Mouse (Mus musculus) heart, postnatal 0 days (tissue): ENCODE data around the gene Grm4. TPM values are rescaled to one million over a fixed set of nuclear protein-coding genes. Genes with fewer than 3 reads are reported as not detected.
A peak's percentile ranks its signal among the peaks of the same experiment; 100 is the strongest.

Source experiments
- ATAC-seq: fragments of 200-750 bp; cut with Nextera tagmentation; 2 replicates; pipeline ENCODE4 v1.8.0; 2017; ENCODE audit warnings: low read depth, moderate number of reproducible peaks, moderate library complexity; ENCODE audit not compliant: insufficient read depth
- DNase-seq: peaks from one replicate; pipeline ENCODE4 v3.0.0-alpha.2; 2016; ENCODE audit warnings: low spot score
- H3K27ac ChIP-seq: fragments of 300-500 bp; sonication (generic); 2 replicates; pipeline ENCODE4 v1.5.1; 2014; ENCODE audit warnings: low read depth, mild to moderate bottlenecking
- H3K27me3 ChIP-seq: fragments of 300-500 bp; sonication (generic); 2 replicates; pipeline ENCODE4 v1.6.1; 2014; ENCODE audit warnings: low read length, mixed read lengths; ENCODE audit not compliant: control insufficient read depth, insufficient read depth
- H3K36me3 ChIP-seq: fragments of 300-500 bp; sonication (generic); replicated peaks from 2 replicates; pipeline ENCODE4 v1.6.1; 2014; ENCODE audit warnings: low read length, mixed read lengths; ENCODE audit not compliant: control insufficient read depth, insufficient read depth
- H3K4me1 ChIP-seq: fragments of 300-500 bp; sonication (generic); 2 replicates; pipeline ENCODE4 v1.6.1; 2014; ENCODE audit warnings: antibody characterized with exemption; ENCODE audit not compliant: control insufficient read depth, insufficient read depth
- H3K4me2 ChIP-seq: fragments of 300-500 bp; sonication (generic); 2 replicates; pipeline ENCODE4 v1.6.1; 2014; ENCODE audit warnings: low read depth, mild to moderate bottlenecking, low read length, moderate library complexity
- H3K4me3 ChIP-seq: fragments of 300-500 bp; sonication (generic); 2 replicates; pipeline ENCODE4 v1.5.1; 2014; ENCODE audit warnings: low read depth, low read length
- H3K9ac ChIP-seq: fragments of 300-500 bp; sonication (generic); replicated peaks from 2 replicates; pipeline ENCODE4 v1.6.1; 2014; ENCODE audit warnings: low read depth, low read length, mixed read lengths
- H3K9me3 ChIP-seq: fragments of 300-500 bp; sonication (generic); replicated peaks from 2 replicates; pipeline ENCODE4 v1.6.1; 2016; ENCODE audit warnings: low read length; ENCODE audit not compliant: control insufficient read depth
- CTCF ChIP-seq: IDR thresholded peaks from 2 replicates; pipeline ENCODE4 v1.5.1; 2016; ENCODE audit warnings: antibody characterized with exemption, control low read depth, low read depth
- EP300 ChIP-seq: IDR thresholded peaks from 2 replicates; pipeline ENCODE4 v1.6.1; 2016; ENCODE audit warnings: antibody characterized with exemption, low read depth
- WGBS: fragments of 180-500 bp; shearing (Covaris S2); extraction: QIAGEN DNeasy Blood & Tissue Kit; methylation state at CpG from one replicate; pipeline ENCODE4 v1.1.7; 2014; 5-methylcytosine and 5-hydroxymethylcytosine counted together
- polyA plus RNA-seq: library from polyadenylated mRNA; unstranded; fragments of >200 nt; fragmentation: Nextera tagmentation; extraction: Ambion mirVana; gene quantifications from 2 replicates; pipeline ENCODE4 v1.2.1, GENCODE M21; 2015
- total RNA-seq: library from RNA; depleted of rRNA; stranded (reverse); fragments of >200 nt; gene quantifications from 2 replicates; pipeline ENCODE4 v1.2.3, GENCODE M21; 2014; ENCODE audit warnings: low replicate concordance

The Grm4 gene
- total and polyA plus RNA-seq, 2 experiments from 2014 or later, result 0.03 TPM; not detected in 1

- Histone ChIP-seq H3K4me2 (no peak overlapping the region), H3K27me3 (peaks cover 9% of the 10 kb centered on the region; the same call in 1 of the 2 replicates), H3K9ac (no peak overlapping the region), H3K27ac (no peak overlapping the region), H3K4me3 (no peak overlapping the region), H3K9me3 (0 out of 2 replicates have a peak, but pooled peaks cover 5% of the 10 kb centered on the region), H3K36me3 (no peaks in the 10 kb centered on the region), H3K4me1 (no peaks in the 10 kb centered on the region)
- 84% methylated on average over 26 of the region's 26 CpGs for WGBS
- no peak for ATAC-seq
- TF ChIP-seq CTCF, result no peak
- no peak for TF ChIP-seq EP300
- DNase-seq, result no peak
These were observed 90.0 kb downstream of the Grm4 start for GRCm38 (mm10) chr17:27431049-27431839.

GRCm38 (mm10) chr17:27429757-27430156 is 91.4 kb downstream of the Grm4 start:
- Histone ChIP-seq H3K36me3 (no peaks in the 10 kb centered on the region), H3K27me3 (peaks cover 9% of the 10 kb centered on the region; the same call in 1 of the 2 replicates), H3K4me3 (no peak overlapping the region), H3K4me1 (no peaks in the 10 kb centered on the region), H3K4me2 (no peak overlapping the region), H3K9ac (no peak overlapping the region), H3K27ac (no peak overlapping the region), H3K9me3 (0 out of 2 replicates have a peak, but pooled peaks cover 5% of the 10 kb centered on the region)
- TF ChIP-seq CTCF, result no peak
- TF ChIP-seq EP300, result no peak
- ATAC-seq, result no peak
- WGBS, result 17% methylated on average over 9 of the region's 9 CpGs
- no peak for DNase-seq

GRCm38 (mm10) chr17:27425016-27425415 is 96.2 kb downstream of the Grm4 start:
- TF ChIP-seq EP300 (no peak), CTCF (no peak)
- DNase-seq, result no peak
- WGBS, result 78% methylated on average over 2 of the region's 2 CpGs
- no peaks in the 10 kb centered on the region for H3K36me3 ChIP-seq
- no peak overlapping the region for H3K27ac ChIP-seq
- H3K4me3 ChIP-seq, result no peak overlapping the region
- peaks cover 4% of the 10 kb centered on the region; the same call in 1 of the 2 replicates for H3K27me3 ChIP-seq
- no peak overlapping the region for H3K9ac ChIP-seq
- 0 out of 2 replicates have a peak, but pooled peaks cover 5% of the 10 kb centered on the region for H3K9me3 ChIP-seq
- no peak overlapping the region for H3K4me2 ChIP-seq
- ATAC-seq, result no peak
- peaks cover 10% of the 10 kb centered on the region for H3K4me1 ChIP-seq

- H3K4me3 ChIP-seq, result no peak overlapping the region
- no peak overlapping the region for H3K9ac ChIP-seq
- ATAC-seq, result no peak
- TF ChIP-seq EP300 (no peak), CTCF (no peak)
- H3K9me3 ChIP-seq, result 0 out of 2 replicates have a peak, but pooled peaks cover 5% of the 10 kb centered on the region
- H3K4me1 ChIP-seq, result peaks cover 10% of the 10 kb centered on the region
- DNase-seq, result no peak
- 63% methylated on average over 6 of the region's 6 CpGs for WGBS
- 0 out of 2 replicates have a peak, but pooled peaks cover 7% of the 10 kb centered on the region for H3K27me3 ChIP-seq
- H3K27ac ChIP-seq, result no peak overlapping the region
- no peaks in the 10 kb centered on the region for H3K36me3 ChIP-seq
- H3K4me2 ChIP-seq, result no peak overlapping the region
These were observed 96.8 kb downstream of the Grm4 start for GRCm38 (mm10) chr17:27424356-27424755.

- ATAC-seq (peak; percentile 46), DNase-seq (no peak)
- no peaks in the 10 kb centered on the region for H3K9me3 ChIP-seq
- no peak overlapping the region for H3K27ac ChIP-seq
- no peaks in the 10 kb centered on the region for H3K36me3 ChIP-seq
- no peak for TF ChIP-seq CTCF
- TF ChIP-seq EP300, result no peak
- H3K4me3 ChIP-seq, result no peak overlapping the region
- H3K9ac ChIP-seq, result no peak overlapping the region
- WGBS, result 22% methylated on average over 10 of the region's 10 CpGs
- 0 out of 2 replicates have a peak, but pooled peaks cover 7% of the 10 kb centered on the region for H3K27me3 ChIP-seq
- H3K4me2 ChIP-seq, result no peak overlapping the region; the same call in 1 of the 2 replicates
- peaks cover 10% of the 10 kb centered on the region for H3K4me1 ChIP-seq
These were observed 98.3 kb downstream of the Grm4 start for GRCm38 (mm10) chr17:27422726-27423381.
